Mouse (Mus musculus): ENCODE data around the gene Spem2.

DNA sequence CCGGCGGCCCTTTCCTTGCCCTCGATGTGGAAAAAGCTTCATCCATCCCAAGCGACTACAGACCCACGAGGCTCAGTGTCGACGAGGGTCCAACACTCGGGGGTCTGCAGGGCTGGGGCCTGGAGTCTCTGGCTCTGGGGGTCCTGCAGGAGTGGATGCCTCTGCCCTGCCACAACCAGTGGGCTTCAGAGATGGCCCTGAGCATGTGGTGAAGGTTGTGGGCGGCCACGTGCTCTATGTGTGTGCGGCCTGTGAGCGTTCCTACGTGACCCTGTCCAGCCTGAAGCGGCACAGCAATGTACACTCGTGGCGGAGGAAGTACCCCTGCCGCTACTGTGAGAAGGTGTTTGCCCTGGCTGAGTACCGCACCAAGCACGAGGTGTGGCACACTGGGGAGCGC, 41.8 kb downstream of the Spem2 start:
- TF ChIP-seq CTCF (IDR thresholded peaks at IDR 0.05; ENCODE audit: control insufficient read depth, insufficient read depth, low read length) (no peak), POLR2A (IDR thresholded peaks at IDR 0.05; ENCODE audit: borderline replicate concordance, control insufficient read depth, low read depth, low read length) (no peak)
